Mouse (Mus musculus) liver, postnatal 0 days (tissue): ENCODE measurements around the gene Herpud1.

ENCODE experiments used
- CTCF ChIP-seq: sonication (generic); IDR thresholded peaks from 2 replicates; pipeline ENCODE4 v1.5.1; 2016; ENCODE audit warnings: antibody characterized with exemption, low read depth
- EP300 ChIP-seq: IDR thresholded peaks from 2 replicates; pipeline ENCODE4 v1.6.1; 2016; ENCODE audit warnings: antibody characterized with exemption, low read depth, mild to moderate bottlenecking

GRCm38 (mm10) chr8:94390429-94390828, 4.2 kb downstream of the Herpud1 start:
- TF ChIP-seq EP300 (no peak), CTCF (no peak)
